Mouse (Mus musculus) stomach, postnatal 0 days (tissue): Measurements from ENCODE around the gene Bid. TPM values are rescaled to one million over a fixed set of nuclear protein-coding genes. Genes with fewer than 3 reads are reported as not detected.

ENCODE experiments used
- ATAC-seq: fragments of 200-750 bp; cut with Nextera tagmentation; 2 replicates; pipeline ENCODE4 v1.8.0; 2017; ENCODE audit not compliant: low FRiP score, low TSS enrichment
- DNase-seq: peaks from one replicate; pipeline ENCODE4 v3.0.0-alpha.2; 2016; ENCODE audit warnings: low spot score
- H3K27ac ChIP-seq: fragments of 300-500 bp; sonication (generic); replicated peaks from 2 replicates; pipeline ENCODE4 v1.5.1; 2014; ENCODE audit warnings: mild to moderate bottlenecking, control low read depth
- H3K27me3 ChIP-seq: fragments of 300-500 bp; sonication (generic); 2 replicates; pipeline ENCODE4 v1.6.1; 2014; ENCODE audit warnings: low read length; ENCODE audit not compliant: control insufficient read depth, insufficient read depth
- H3K36me3 ChIP-seq: fragments of 300-500 bp; sonication (generic); 2 replicates; pipeline ENCODE4 v1.6.1; 2014; ENCODE audit warnings: low read length, mixed read lengths; ENCODE audit not compliant: control insufficient read depth, insufficient read depth
- H3K4me1 ChIP-seq: fragments of 300-500 bp; sonication (generic); replicated peaks from 2 replicates; pipeline ENCODE4 v1.6.1; 2014; ENCODE audit warnings: antibody characterized with exemption; ENCODE audit not compliant: control insufficient read depth, insufficient read depth
- H3K4me2 ChIP-seq: fragments of 300-500 bp; sonication (generic); replicated peaks from 2 replicates; pipeline ENCODE4 v1.6.1; 2014; ENCODE audit warnings: low read depth, mild to moderate bottlenecking, control low read depth, moderate library complexity
- H3K4me3 ChIP-seq: fragments of 300-500 bp; sonication (generic); 2 replicates; pipeline ENCODE4 v1.5.1; 2014; ENCODE audit warnings: low read depth, low read length, control low read depth
- H3K9ac ChIP-seq: fragments of 300-500 bp; sonication (generic); 2 replicates; pipeline ENCODE4 v1.6.1; 2014; ENCODE audit warnings: mild to moderate bottlenecking, low read length, control low read depth, mixed read lengths
- H3K9me3 ChIP-seq: fragments of 300-500 bp; sonication (generic); 2 replicates; pipeline ENCODE4 v1.6.1; 2016; ENCODE audit warnings: low read length; ENCODE audit not compliant: control insufficient read depth
- CTCF ChIP-seq: IDR thresholded peaks from 2 replicates; pipeline ENCODE4 v1.5.1; 2016; ENCODE audit warnings: antibody characterized with exemption, low read depth, mild to moderate bottlenecking, moderate library complexity
- EP300 ChIP-seq: optimal IDR thresholded peaks from 2 replicates; pipeline ENCODE3; 2016; ENCODE audit warnings: antibody characterized with exemption
- WGBS: fragments of 180-500 bp; shearing (Covaris S2); extraction: QIAGEN DNeasy Blood & Tissue Kit; methylation state at CpG from one replicate; pipeline ENCODE4 v1.1.7; 2014; 5-methylcytosine and 5-hydroxymethylcytosine counted together
- polyA plus RNA-seq: library from polyadenylated mRNA; unstranded; fragments of >200 nt; fragmentation: Nextera tagmentation; extraction: Ambion mirVana; gene quantifications from 2 replicates; pipeline ENCODE4 v1.2.1, GENCODE M21; 2015

Bid gene
- polyA plus RNA-seq, 1 experiment from 2014 or later: 21.6 TPM

DNA sequence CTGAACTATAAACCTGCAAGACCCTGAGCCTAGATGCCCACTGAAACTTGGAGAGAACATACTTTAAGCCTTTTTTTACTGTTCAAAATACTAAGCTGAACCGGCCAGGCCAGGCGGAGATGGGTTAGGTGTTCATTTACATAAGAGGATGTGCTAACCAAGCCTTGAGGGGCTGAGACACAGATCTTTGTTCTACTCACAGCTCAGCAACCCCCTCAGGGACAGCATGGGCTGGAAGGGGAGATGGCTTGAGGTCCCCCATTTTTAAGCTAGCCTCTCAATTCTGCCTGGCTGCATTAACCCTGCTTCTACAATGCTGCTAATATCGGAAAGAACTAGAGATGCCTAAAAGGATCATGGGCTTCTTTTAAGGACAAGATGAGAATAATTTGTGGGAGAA, 23.1 kb upstream of the Bid start:
- Histone ChIP-seq H3K27ac (no peak overlapping the region), H3K9me3 (no peaks in the 10 kb centered on the region), H3K27me3 (no peaks in the 10 kb centered on the region), H3K36me3 (peaks cover 3% of the 10 kb centered on the region; the same call in 1 of the 2 replicates), H3K9ac (no peak overlapping the region), H3K4me3 (no peak overlapping the region), H3K4me1 (no peaks in the 10 kb centered on the region), H3K4me2 (no peak overlapping the region)
- 81% methylated on average over 3 of the region's 3 CpGs for WGBS
- TF ChIP-seq CTCF (no peak), EP300 (no peak)
- DNase-seq: no peak
- no peak for ATAC-seq

DNA sequence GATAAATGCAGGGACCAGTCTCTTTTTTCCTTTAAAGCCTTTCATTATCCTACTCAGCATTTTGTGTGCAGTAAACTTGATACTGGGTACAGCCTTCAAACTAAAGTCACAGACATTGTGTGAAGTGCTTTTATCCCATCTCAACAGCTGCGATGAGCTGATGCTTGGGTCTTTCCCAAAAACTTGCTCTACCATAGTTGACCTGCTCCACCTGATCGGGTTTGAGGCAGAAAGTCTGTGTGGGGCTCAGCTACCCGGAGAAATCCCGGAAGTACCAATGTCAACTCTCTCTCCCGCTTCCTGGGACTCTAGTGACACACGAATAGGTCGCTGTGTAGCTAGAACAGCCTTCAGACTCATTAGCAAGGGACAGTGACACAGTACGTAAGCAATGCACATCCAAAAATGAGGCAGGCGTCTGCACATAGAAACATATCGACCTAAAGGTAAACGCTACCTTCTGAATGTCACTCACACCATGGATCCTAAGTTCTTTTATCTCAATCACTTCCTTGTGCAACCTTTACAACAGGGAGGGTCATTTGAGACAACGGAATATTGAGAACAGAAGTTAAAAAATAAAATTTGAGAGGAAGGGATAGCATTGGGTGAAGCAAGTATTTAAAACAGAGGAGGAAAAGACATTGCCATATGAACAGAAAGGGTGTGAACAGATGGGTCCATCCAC, 22.3 kb upstream of the Bid start:
- TF ChIP-seq EP300 (no peak), CTCF (no peak)
- Histone ChIP-seq H3K4me3 (no peak overlapping the region), H3K9ac (no peak overlapping the region), H3K4me1 (no peaks in the 10 kb centered on the region), H3K4me2 (no peak overlapping the region), H3K27me3 (no peaks in the 10 kb centered on the region), H3K27ac (no peak overlapping the region), H3K36me3 (peaks cover 4% of the 10 kb centered on the region; the same call in 1 of the 2 replicates), H3K9me3 (no peaks in the 10 kb centered on the region)
- no peak for ATAC-seq
- 82% methylated on average over 12 of the region's 12 CpGs for WGBS
- DNase-seq: no peak

DNA sequence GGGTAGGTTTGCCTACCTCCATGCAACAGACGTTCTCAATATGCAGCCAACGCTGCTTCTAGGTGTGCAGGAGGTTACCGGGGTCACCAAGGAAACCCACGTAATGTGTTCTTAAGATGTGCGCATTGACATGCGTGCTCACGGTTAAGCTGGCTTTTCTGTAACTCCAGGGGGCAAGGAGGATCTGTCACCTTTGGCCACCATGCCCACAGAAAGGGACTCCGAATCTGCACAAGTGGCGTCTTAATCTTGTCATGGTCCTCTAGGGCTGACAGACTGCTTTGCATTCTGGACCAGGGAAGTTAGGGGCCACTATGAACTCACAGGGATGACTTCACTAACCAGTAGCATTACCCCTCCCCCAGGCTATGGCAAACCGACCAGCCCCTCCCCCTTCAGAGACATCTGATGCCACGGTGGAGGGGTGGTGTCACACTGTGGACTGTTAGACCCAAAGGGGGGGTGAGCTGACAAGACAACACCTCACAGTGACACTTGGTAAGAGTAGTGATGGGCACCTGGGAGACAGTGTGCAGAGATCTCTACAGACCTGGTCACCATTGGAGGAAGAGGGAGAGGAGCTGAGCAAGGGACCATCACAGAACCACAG, 21.5 kb upstream of the Bid start:
- DNase-seq: no peak
- H3K36me3 ChIP-seq: peaks cover 4% of the 10 kb centered on the region; the same call in 1 of the 2 replicates
- WGBS: 80% methylated on average over 11 of the region's 11 CpGs
- no peak overlapping the region for H3K27ac ChIP-seq
- H3K4me2 ChIP-seq: no peak overlapping the region
- ATAC-seq: no peak
- no peak for TF ChIP-seq EP300
- no peak overlapping the region for H3K9ac ChIP-seq
- no peaks in the 10 kb centered on the region for H3K9me3 ChIP-seq
- H3K4me3 ChIP-seq: no peak overlapping the region
- no peaks in the 10 kb centered on the region for H3K27me3 ChIP-seq
- no peaks in the 10 kb centered on the region for H3K4me1 ChIP-seq

DNA sequence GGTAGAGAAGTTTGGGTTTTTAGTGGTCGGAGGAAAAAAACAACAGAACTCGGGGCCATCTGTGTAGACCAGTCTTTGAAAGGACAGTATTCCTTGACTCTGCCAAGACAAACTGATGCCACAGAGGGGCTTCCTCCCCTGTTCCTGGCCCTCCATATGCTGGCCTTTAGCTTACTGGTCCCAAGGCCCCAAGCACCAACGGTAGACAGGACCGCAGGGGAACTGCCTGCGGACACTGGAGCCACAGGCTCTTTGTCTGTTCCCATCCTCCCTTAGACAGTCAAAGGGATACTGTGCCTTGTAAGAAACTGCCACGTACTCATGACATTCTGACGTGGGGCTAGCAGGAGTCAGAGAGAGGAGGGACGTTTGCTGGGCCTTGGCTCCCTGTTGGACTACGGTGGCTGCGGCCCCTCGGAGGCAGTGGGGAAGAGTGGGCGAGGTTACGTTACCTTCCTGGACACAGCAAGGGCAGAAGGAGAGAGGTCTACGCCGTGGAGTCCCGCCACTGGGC, 20.5 kb upstream of the Bid start:
- Histone ChIP-seq H3K9me3 (no peaks in the 10 kb centered on the region), H3K36me3 (peaks cover 4% of the 10 kb centered on the region; the same call in 1 of the 2 replicates), H3K27ac (no peak overlapping the region), H3K4me1 (no peaks in the 10 kb centered on the region), H3K9ac (no peak overlapping the region), H3K4me2 (no peak overlapping the region), H3K27me3 (no peaks in the 10 kb centered on the region), H3K4me3 (no peak overlapping the region)
- DNase-seq (no peak), ATAC-seq (no peak)
- WGBS: 74% methylated on average over 16 of the region's 16 CpGs
- TF ChIP-seq EP300 (no peak), CTCF (no peak)

DNA sequence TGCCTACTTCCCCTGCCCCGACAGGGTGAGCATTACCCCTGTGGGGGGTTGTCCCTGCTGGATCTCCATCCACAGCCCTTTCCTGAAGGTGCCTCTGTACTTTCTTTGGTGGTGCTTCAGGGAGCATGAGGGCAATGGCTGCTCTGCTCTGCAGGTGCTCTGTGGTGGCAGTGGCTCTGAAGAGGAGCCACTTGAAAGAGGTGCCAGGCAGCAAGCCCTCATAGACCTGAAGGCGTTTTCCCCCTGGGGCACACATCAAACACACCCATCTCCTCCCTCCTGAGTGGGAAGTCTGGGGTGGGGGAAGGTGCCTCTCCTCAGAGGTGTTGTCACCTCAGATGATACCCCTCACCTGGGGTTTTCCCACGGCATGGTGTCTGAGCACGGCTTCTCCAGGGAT, 17.5 kb upstream of the Bid start:
- Histone ChIP-seq H3K9ac (no peak overlapping the region), H3K27me3 (no peaks in the 10 kb centered on the region), H3K36me3 (peaks cover 4% of the 10 kb centered on the region; the same call in 1 of the 2 replicates), H3K4me1 (no peaks in the 10 kb centered on the region), H3K4me3 (no peak overlapping the region), H3K27ac (no peak overlapping the region), H3K4me2 (no peak overlapping the region), H3K9me3 (no peaks in the 10 kb centered on the region)
- TF ChIP-seq EP300 (no peak), CTCF (no peak)
- WGBS: 74% methylated on average over 4 of the region's 4 CpGs
- DNase-seq (no peak), ATAC-seq (no peak)

DNA sequence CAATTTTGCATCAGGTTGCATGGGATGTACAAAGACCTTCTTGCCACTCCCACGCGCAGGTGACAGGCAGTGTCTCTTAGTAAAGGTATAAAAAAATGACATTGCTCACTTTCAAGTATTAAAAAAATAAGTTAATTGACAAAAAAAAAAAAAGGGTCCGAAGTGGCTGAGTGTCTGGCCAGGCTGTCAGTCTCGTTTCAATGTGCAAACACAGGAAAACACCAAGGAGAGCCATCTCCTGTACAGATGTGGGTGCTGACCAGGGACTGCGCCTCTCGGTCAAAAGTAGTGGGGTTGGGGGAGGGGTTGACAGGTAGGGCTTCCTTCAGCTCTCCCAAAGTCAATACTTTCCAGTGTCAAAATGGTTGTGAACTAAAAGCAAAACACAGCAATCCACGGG, 17.0 kb upstream of the Bid start:
- peaks cover 4% of the 10 kb centered on the region; the same call in 1 of the 2 replicates for H3K36me3 ChIP-seq
- H3K4me1 ChIP-seq: no peaks in the 10 kb centered on the region
- no peak for ATAC-seq
- H3K9me3 ChIP-seq: no peaks in the 10 kb centered on the region
- no peak overlapping the region for H3K4me3 ChIP-seq
- H3K27ac ChIP-seq: no peak overlapping the region
- WGBS: 85% methylated on average over 7 of the region's 7 CpGs
- TF ChIP-seq EP300 (no peak), CTCF (no peak)
- no peak overlapping the region for H3K9ac ChIP-seq
- no peak overlapping the region for H3K4me2 ChIP-seq
- DNase-seq: no peak
- H3K27me3 ChIP-seq: no peaks in the 10 kb centered on the region
